Mouse (Mus musculus): ENCODE measurements around the gene Dus4l. TPM values are rescaled to one million over a fixed set of nuclear protein-coding genes. Genes with fewer than 3 reads are reported as not detected.

The Dus4l gene
- total and polyA plus RNA-seq, 3 experiments: 0.45 to 7.0 (median 4.6) TPM

DNA sequence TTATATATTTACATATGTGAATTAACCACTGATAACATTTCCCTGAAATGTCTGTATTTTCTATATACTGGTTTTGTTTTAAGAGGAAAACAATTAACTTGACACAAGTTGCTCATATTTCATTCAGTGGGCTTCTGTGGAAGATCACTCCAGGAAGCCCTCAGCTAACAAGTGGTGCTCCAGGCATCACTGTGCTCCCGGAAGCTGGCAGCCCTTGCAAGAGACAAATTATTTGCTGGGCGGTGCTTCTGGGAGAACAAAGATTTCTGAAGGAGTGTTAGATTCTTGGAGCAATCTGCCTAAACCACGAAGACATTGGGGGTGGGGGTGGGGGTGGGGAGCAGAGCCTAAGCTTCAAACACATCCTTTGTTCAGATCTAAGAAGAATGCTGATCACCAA lies 62.6 kb downstream of the Dus4l start:
- no peak for DNase-seq

Other genes with a start within 250 kb of the Dus4l start
- 10 to 100 TPM; 16.0 to 21.6 TPM for gene Cbll1, start 155.2 kb downstream of the Dus4l start, total RNA-seq (2021)
- 2.0 and 3.3 TPM in 2 replicates for gene Cbll1, start 155.2 kb downstream of the Dus4l start, polyA plus RNA-seq (2012; rRNA removed)
- 1 to 10 TPM; 2.9 to 8.4 TPM for gene Slc26a4, start 94.9 kb downstream of the Dus4l start, total RNA-seq (2021)
- 1.3 and 1.9 TPM in 2 replicates for gene Slc26a4, start 94.9 kb downstream of the Dus4l start, polyA plus RNA-seq (2012; rRNA removed)
- gene Bcap29, start 20.2 kb downstream of the Dus4l start, total RNA-seq (2021): 10 to 100 TPM; 20.3 to 27.5 TPM
- gene Bcap29, start 20.2 kb downstream of the Dus4l start, polyA plus RNA-seq (2012; rRNA removed): 0.60 and 0.77 TPM in 2 replicates
- 10 to 100 TPM; 38.7 to 40.0 TPM for gene Cog5, start within 50 bp of the Dus4l start, total RNA-seq (2021)
- 6.1 and 7.7 TPM in 2 replicates for gene Cog5, start within 50 bp of the Dus4l start, polyA plus RNA-seq (2012; rRNA removed)
- 1 to 10 TPM; 7.1 to 9.7 TPM for gene Gpr22, start 59.1 kb upstream of the Dus4l start, total RNA-seq (2021)
- 0.38 and 0.42 TPM in 2 replicates for gene Gpr22, start 59.1 kb upstream of the Dus4l start, polyA plus RNA-seq (2012; rRNA removed)